8 mouse cellular contexts compared by ENCODE assay signal in the genomic region with DNA sequence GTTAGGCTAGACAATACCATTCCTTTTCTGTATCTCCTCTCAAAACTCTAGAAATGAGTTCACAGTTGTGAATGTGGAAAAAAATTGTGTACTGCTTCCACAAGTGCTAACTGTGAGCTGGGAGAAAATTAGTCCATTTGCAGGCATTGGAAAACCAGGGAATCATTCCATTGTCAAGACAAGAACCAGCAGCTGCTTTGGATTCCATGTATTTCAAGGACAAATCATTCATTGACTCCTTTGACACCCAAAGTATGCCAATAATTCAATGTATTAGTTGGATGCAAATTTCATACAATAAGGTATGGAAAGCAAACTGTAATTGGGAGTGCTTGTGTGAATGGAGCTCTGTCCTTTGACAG.
DNase-seq lines count a peak whose midpoint lies in the region; ATAC-seq and TF ChIP-seq lines count a peak whose summit lies in the region.

No protein-coding gene starts in this region.

- TF ChIP-seq CTCF in gastrocnemius, adult 2 months (IDR thresholded peaks at IDR 0.05) = no peak
- TF ChIP-seq CTCF in lung, embryonic 14.5 days (IDR thresholded peaks at IDR 0.05; ENCODE audit: low read depth) = no peak

- peak overlapping the region; percentile 72 for H3K27ac ChIP-seq in gastrocnemius, adult 2 months
- peak overlapping the region; percentile 48; the same call in 1 of the 2 replicates for H3K27ac ChIP-seq in lung, embryonic 14.5 days (ENCODE audit: low read depth)
- H3K27ac ChIP-seq in limb, embryonic 12.5 days = peak overlapping the region; percentile 87
- peak overlapping the region; percentile 69; the same call in 1 of the 2 replicates for H3K27ac ChIP-seq in stomach, embryonic 15.5 days

- intact Hi-C loops in gastrocnemius, adult 2 months (cut with DNase I) = no loop called here
- intact Hi-C loops in gastrocnemius, postnatal 36 days (cut with DNase I) = loop anchor here (10.0 kb wide), 1 partner anchor 1479 kb away; no protein-coding TSS in a partner anchor

- no peaks in the 10 kb centered on the region for H3K36me3 ChIP-seq in lung, embryonic 14.5 days (ENCODE audit: insufficient read depth)
- H3K36me3 ChIP-seq in limb, embryonic 12.5 days = no peaks in the 10 kb centered on the region
- H3K36me3 ChIP-seq in stomach, embryonic 15.5 days = no peaks in the 10 kb centered on the region

- no peak overlapping the region for H3K4me3 ChIP-seq in gastrocnemius, adult 2 months
- H3K4me3 ChIP-seq in lung, embryonic 14.5 days (ENCODE audit: low read depth, low read length) = 0 out of 2 replicates have a peak overlapping the region, but pooled peaks have one; percentile 5
- H3K4me3 ChIP-seq in limb, embryonic 12.5 days (replicated peaks) = no peak overlapping the region
- no peak overlapping the region for H3K4me3 ChIP-seq in stomach, embryonic 15.5 days (replicated peaks)

- peak overlapping the region; percentile 43; the same call in 1 of the 2 replicates for H3K4me2 ChIP-seq in lung, embryonic 14.5 days
- peak overlapping the region; percentile 51 for H3K4me2 ChIP-seq in limb, embryonic 12.5 days
- H3K4me2 ChIP-seq in stomach, embryonic 15.5 days = no peak overlapping the region

- DNase-seq in gastrocnemius, adult 2 months = no peak
- no peak for DNase-seq in gastrocnemius, postnatal 36 days
- DNase-seq in lung, embryonic 14.5 days = no peak
- DNase-seq in lung, postnatal 4 days = no peak
- DNase-seq in right cerebral cortex, adult 2 months (ENCODE audit: low spot score in 2 of 2) = no peak
- DNase-seq in urinary bladder, postnatal 36 days (ENCODE audit: low spot score in 2 of 2) = no peak

- no peaks in the 10 kb centered on the region for H3K27me3 ChIP-seq in lung, embryonic 14.5 days (ENCODE audit: insufficient read depth, low read length)
- no peaks in the 10 kb centered on the region for H3K27me3 ChIP-seq in limb, embryonic 12.5 days
- H3K27me3 ChIP-seq in stomach, embryonic 15.5 days (replicated peaks) = no peaks in the 10 kb centered on the region

- H3K9ac ChIP-seq in lung, embryonic 14.5 days = no peak overlapping the region
- peak overlapping the region; percentile 4; the same call in 1 of the 2 replicates for H3K9ac ChIP-seq in limb, embryonic 12.5 days (replicated peaks)
- H3K9ac ChIP-seq in stomach, embryonic 15.5 days = no peak overlapping the region

- no peaks in the 10 kb centered on the region for H3K4me1 ChIP-seq in lung, embryonic 14.5 days (ENCODE audit: insufficient read depth)
- 0 out of 2 replicates have a peak, but pooled peaks cover 4% of the 10 kb centered on the region for H3K4me1 ChIP-seq in limb, embryonic 12.5 days (replicated peaks)
- no peaks in the 10 kb centered on the region for H3K4me1 ChIP-seq in stomach, embryonic 15.5 days

- ATAC-seq in lung, embryonic 14.5 days (ENCODE audit: insufficient read depth) = no peak
- no peak for ATAC-seq in limb, embryonic 12.5 days (ENCODE audit: insufficient number of reproducible peaks, insufficient read depth, low FRiP score, low TSS enrichment, low read depth)
- no peak for ATAC-seq in stomach, embryonic 15.5 days (ENCODE audit: insufficient read depth, low FRiP score, low read depth)

- no peaks in the 10 kb centered on the region for H3K9me3 ChIP-seq in lung, embryonic 14.5 days (ENCODE audit: low read depth, low read length)
- no peaks in the 10 kb centered on the region for H3K9me3 ChIP-seq in limb, embryonic 12.5 days
- no peaks in the 10 kb centered on the region for H3K9me3 ChIP-seq in stomach, embryonic 15.5 days
